Mouse (Mus musculus) neural tube, embryonic 10.5 days (tissue): ENCODE data around the gene Olfr1110.
"Not testable (repeated sequence)": the region's sequence is repeated elsewhere in the genome, so short reads cannot be mapped to it uniquely, and the experiment has no call there.

ENCODE experiments used
- DNase-seq: peaks from one replicate; pipeline ENCODE4 v3.0.0-alpha.2; 2017; ENCODE audit warnings: low spot score; ENCODE audit errors: extremely low spot score

Olfr1110 gene

DNA sequence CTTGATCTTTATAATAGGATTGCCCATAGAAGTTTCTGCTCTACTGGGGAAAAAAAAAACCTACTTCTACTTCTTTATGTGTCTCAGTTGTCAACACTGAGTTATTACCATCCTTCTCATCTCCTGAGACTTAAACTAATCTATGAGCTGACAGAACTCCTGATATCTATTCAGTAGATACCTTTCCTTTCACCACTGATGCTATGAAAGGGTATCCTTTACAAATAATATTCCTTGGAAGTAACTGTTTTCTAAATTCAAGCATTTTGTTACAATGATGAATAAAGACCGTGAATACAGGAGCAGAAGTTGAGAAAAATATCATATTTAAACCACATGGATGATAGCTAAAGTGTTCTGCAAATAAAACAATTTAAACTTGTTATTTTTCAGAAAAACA lies at the start of gene Olfr1110:
Olfr1110 (minus strand) TSS at position 101 of the 400 bp plus-strand sequence.
- DNase-seq, result no peak

DNA sequence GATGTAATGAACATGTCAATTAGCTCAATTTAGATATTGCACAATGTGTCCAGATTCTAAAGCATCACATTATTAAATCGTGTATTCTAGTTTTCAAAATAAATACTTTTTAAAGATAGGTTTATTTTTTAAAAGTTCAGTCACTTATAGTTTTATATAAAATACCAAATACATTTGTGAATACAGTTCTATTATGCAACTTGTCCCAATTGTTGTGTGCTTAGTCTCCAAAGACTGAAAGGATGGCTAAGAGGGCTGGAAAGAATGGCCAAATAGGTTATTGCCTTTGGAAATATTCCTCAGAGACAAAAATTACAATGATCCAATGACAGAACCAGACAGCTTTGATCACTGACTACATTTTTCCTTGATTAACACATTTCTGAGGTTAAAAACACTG lies 47.4 kb upstream of the Olfr1110 start, which contains the start of gene Olfr1112:
Olfr1112 (plus strand) TSS at position 301 of the 400 bp plus-strand sequence.
- DNase-seq, result no peak

DNA sequence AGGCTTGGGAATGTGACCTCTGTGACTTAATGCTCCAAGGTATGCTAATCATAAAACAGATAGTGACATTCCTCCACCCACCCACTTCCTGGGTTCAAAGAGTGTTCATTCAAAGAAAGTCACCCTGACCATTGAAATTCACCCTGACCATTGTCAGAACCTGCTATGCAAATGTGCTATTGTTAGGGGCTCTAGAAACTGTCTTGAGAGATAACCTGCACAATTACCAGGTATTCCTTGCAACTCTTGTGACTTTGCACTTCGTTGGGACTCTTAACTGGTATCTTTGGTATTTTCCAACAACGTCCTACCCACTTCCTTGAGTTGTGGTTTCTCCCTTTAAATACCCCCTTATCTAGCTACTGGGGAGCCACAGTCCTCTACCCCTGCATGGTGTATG lies 27.6 kb upstream of the Olfr1110 start:
- not testable (repeated sequence) for DNase-seq

DNA sequence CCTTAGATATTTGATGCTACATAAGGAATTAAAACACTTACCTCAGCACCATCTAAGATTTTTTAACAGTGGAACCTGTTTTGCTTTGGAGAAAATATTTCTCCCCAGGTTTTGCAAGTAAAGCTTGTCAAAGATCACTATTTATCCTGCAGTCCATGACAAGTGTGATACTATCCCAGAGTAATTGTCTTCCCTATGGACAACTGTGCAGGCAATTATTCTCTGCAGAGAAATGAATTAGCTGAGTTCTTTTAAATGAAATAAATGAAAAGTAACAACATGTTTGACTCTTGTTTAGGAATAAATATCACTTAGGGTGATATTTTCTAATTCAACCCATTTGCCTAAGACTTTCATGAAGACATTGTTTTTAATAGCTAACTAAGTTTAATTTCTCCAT lies 12.4 kb upstream of the Olfr1110 start, which contains the start of gene Olfr1111:
Olfr1111 (minus strand) TSS at position 101 of the 400 bp plus-strand sequence.
- no peak for DNase-seq

DNA sequence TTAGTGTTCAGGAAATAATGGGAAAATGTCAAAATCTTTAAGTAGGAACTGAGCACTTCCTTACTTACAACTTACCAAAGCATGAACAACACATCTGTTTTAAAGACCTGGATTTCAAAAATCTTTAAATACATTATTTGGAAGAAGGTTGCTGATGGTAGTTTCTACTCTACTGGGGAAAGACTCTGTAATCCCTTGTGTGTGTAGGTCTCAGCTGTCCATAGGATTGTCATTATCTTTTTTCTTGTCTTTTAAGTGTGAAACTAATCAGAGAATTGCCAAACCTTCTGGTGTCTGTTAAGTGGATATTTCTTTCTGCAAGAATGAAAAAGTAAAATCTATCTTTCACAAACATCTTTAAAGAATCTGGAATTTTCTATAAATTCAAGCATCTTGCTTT lies 25.6 kb downstream of the Olfr1110 start, which contains the start of gene Olfr259:
Olfr259 (minus strand) TSS at position 101 of the 400 bp plus-strand sequence.
- no peak for DNase-seq

DNA sequence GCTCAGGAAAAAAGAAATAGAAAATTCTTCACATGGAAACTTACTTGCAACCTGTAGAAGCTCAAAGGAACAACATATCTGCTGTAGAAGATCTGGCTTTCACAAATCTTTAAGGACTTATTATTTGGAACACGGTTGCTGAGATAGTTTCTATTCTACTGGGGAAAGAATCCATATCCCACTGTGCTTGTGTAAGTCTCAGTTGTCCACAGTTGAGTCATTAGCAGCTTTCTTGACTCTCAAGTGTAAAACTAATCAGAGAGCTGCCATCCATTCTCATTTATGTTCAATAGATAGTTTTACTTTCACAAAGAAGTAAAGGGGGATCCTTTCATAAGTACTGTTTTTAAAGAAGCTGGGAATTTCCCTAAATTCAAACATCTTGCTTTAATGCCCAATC lies 44.2 kb downstream of the Olfr1110 start, which contains the start of gene Olfr1109:
Olfr1109 (minus strand) TSS at position 101 of the 400 bp plus-strand sequence.
- DNase-seq, result no peak
